Mouse (Mus musculus) heart, adult 2 months (tissue): ENCODE measurements around the gene Cyb561a3.

Experiments used
- CTCF ChIP-seq: fragments of 200-600 bp; IDR thresholded peaks from 2 replicates; pipeline ENCODE4 v1.8.1; 2022; ENCODE audit warnings: antibody characterized with exemption, mild to moderate bottlenecking, moderate library complexity
- EP300 ChIP-seq: fragments of 200-500 bp; IDR thresholded peaks from 2 replicates; pipeline ENCODE4 v1.6.1; 2011; ENCODE audit warnings: low read depth, low read length, control low read depth; ENCODE audit not compliant: insufficient read depth

GRCm38 (mm10) chr19:10589127-10589857, 12.3 kb downstream of the Cyb561a3 start:
- TF ChIP-seq CTCF (no peak), EP300 (no peak)
